Comparison of ENCODE assay signal across 11 mouse cellular contexts in genomic region chrX:163761435-163761828, GRCm38 (mm10). TPM values are rescaled to one million over a fixed set of nuclear protein-coding genes. Genes with fewer than 3 reads are reported as not detected.
DNase-seq lines count a peak whose midpoint lies in the region; ATAC-seq lines count a peak whose summit lies in the region.
"Had no signal": no experiment of that assay in that cellular context is flagged by ENCODE, and none has a peak within 500 bp of the region (broad histone marks: within the 10 kb centered on the region; RNA-seq: fewer than 3 reads in every experiment).

No protein-coding gene starts in this region.

- peak overlapping the region; percentile 33 for H3K4me3 ChIP-seq in kidney, embryonic 14.5 days (ENCODE audit: low read length)
- H3K4me3 ChIP-seq in embryonic facial prominence, embryonic 13.5 days: peak overlapping the region; percentile 40
- peak overlapping the region; percentile 33 for H3K4me3 ChIP-seq in intestine, embryonic 14.5 days (ENCODE audit: low read depth, low read length)
- H3K4me3 ChIP-seq in midbrain, embryonic 16.5 days (ENCODE audit: low read depth, low read length): peak overlapping the region; percentile 43

- ATAC-seq in kidney, embryonic 14.5 days (ENCODE audit: low FRiP score, low TSS enrichment): no peak; the same call in 1 of the 2 replicates
- no peak for ATAC-seq in embryonic facial prominence, embryonic 13.5 days (ENCODE audit: insufficient number of reproducible peaks, insufficient read depth, low FRiP score, low TSS enrichment, low read depth)
- ATAC-seq in intestine, embryonic 14.5 days (replicated peaks; ENCODE audit: low FRiP score, low TSS enrichment, low read depth): no peak
- peak; percentile 57 for ATAC-seq in midbrain, embryonic 16.5 days
- ATAC-seq in CD4-positive, CD25-positive, alpha-beta regulatory T cell, adult 4 months: no peak

- no peak overlapping the region for H3K27ac ChIP-seq in kidney, embryonic 14.5 days (ENCODE audit: low read depth, low read length)
- no peak overlapping the region for H3K27ac ChIP-seq in embryonic facial prominence, embryonic 13.5 days
- H3K27ac ChIP-seq in intestine, embryonic 14.5 days (ENCODE audit: low read depth): no peak overlapping the region
- H3K27ac ChIP-seq in midbrain, embryonic 16.5 days (ENCODE audit: low read length): no peak overlapping the region

- H3K9me3 ChIP-seq in kidney, embryonic 14.5 days (ENCODE audit: control insufficient read depth, low read length): no peaks in the 10 kb centered on the region
- no peaks in the 10 kb centered on the region for H3K9me3 ChIP-seq in embryonic facial prominence, embryonic 13.5 days
- H3K9me3 ChIP-seq in intestine, embryonic 14.5 days (ENCODE audit: control insufficient read depth, low read length): no peaks in the 10 kb centered on the region
- no peaks in the 10 kb centered on the region for H3K9me3 ChIP-seq in midbrain, embryonic 16.5 days (replicated peaks; ENCODE audit: control insufficient read depth, low read length, poor library complexity, severe bottlenecking)

- no peak for DNase-seq in kidney, postnatal 10 days
- no peak for DNase-seq in intestine, embryonic 14.5 days (ENCODE audit: low spot score)
- no peak for DNase-seq in left cerebral cortex, adult 18-20 months (ENCODE audit: low spot score in 2 of 2)
- no peak for DNase-seq in adrenal gland, adult 2 months

- WGBS in kidney, embryonic 14.5 days: 35% methylated on average over 10 of the region's 10 CpGs
- 27% methylated on average over 10 of the region's 10 CpGs for WGBS in embryonic facial prominence, embryonic 13.5 days
- WGBS in intestine, embryonic 14.5 days: 27% methylated on average over 10 of the region's 10 CpGs
- WGBS in midbrain, embryonic 16.5 days: 27% methylated on average over 10 of the region's 10 CpGs

- peaks cover 12% of the 10 kb centered on the region for H3K27me3 ChIP-seq in kidney, embryonic 14.5 days (ENCODE audit: control insufficient read depth, insufficient read depth, low read length)
- peaks cover 65% of the 10 kb centered on the region for H3K27me3 ChIP-seq in embryonic facial prominence, embryonic 13.5 days
- H3K27me3 ChIP-seq in intestine, embryonic 14.5 days (replicated peaks; ENCODE audit: control insufficient read depth, insufficient read depth, low read length): peaks cover 19% of the 10 kb centered on the region
- peaks cover 4% of the 10 kb centered on the region for H3K27me3 ChIP-seq in midbrain, embryonic 16.5 days (ENCODE audit: control insufficient read depth, insufficient read depth, low read depth, low read length)

- peak overlapping the region; percentile 62 for H3K4me2 ChIP-seq in kidney, embryonic 14.5 days (replicated peaks; ENCODE audit: low read depth, low read length)
- H3K4me2 ChIP-seq in embryonic facial prominence, embryonic 13.5 days: peak overlapping the region; percentile 69
- peak overlapping the region; percentile 54 for H3K4me2 ChIP-seq in intestine, embryonic 14.5 days (ENCODE audit: low read length)
- H3K4me2 ChIP-seq in midbrain, embryonic 16.5 days (ENCODE audit: low read length): peak overlapping the region; percentile 62

- H3K36me3 ChIP-seq in kidney, embryonic 14.5 days (ENCODE audit: control insufficient read depth, insufficient read depth, low read length): no peaks in the 10 kb centered on the region
- H3K36me3 ChIP-seq in embryonic facial prominence, embryonic 13.5 days: no peaks in the 10 kb centered on the region
- no peaks in the 10 kb centered on the region for H3K36me3 ChIP-seq in intestine, embryonic 14.5 days (ENCODE audit: control insufficient read depth, insufficient read depth, low read length)
- H3K36me3 ChIP-seq in midbrain, embryonic 16.5 days (ENCODE audit: control insufficient read depth, insufficient read depth, low read length): no peaks in the 10 kb centered on the region

- H3K4me1 ChIP-seq in kidney, embryonic 14.5 days (ENCODE audit: control insufficient read depth, insufficient read depth, low read length): no peaks in the 10 kb centered on the region
- H3K4me1 ChIP-seq in embryonic facial prominence, embryonic 13.5 days: no peaks in the 10 kb centered on the region
- no peaks in the 10 kb centered on the region for H3K4me1 ChIP-seq in intestine, embryonic 14.5 days (replicated peaks; ENCODE audit: control insufficient read depth, insufficient read depth, low read length)
- no peaks in the 10 kb centered on the region for H3K4me1 ChIP-seq in midbrain, embryonic 16.5 days (ENCODE audit: control insufficient read depth, insufficient read depth, low read length)

- no peak overlapping the region for H3K9ac ChIP-seq in kidney, embryonic 14.5 days (ENCODE audit: low read depth, low read length)
- no peak overlapping the region for H3K9ac ChIP-seq in embryonic facial prominence, embryonic 13.5 days
- H3K9ac ChIP-seq in intestine, embryonic 14.5 days (ENCODE audit: low read length): no peak overlapping the region
- no peak overlapping the region for H3K9ac ChIP-seq in midbrain, embryonic 16.5 days (ENCODE audit: low read depth, low read length)

RNA-seq across cellular contexts. Expression of gene Rnf138rt1, which starts 0.3 kb away (rescaled TPM):
- polyA plus RNA-seq in kidney, embryonic 14.5 days (2014; fragmentation: Nextera tagmentation; extraction: Ambion mirVana): 0.16 TPM in 1 of 2 replicates, not detected in the other
- polyA plus RNA-seq in embryonic facial prominence, embryonic 13.5 days (2015; fragmentation: Nextera tagmentation; extraction: Ambion mirVana): 0.22 and 0.35 TPM in 2 replicates
- 0.20 TPM in 1 of 2 replicates, not detected in the other for polyA plus RNA-seq in intestine, embryonic 14.5 days (2014; fragmentation: Nextera tagmentation; extraction: Ambion mirVana)
- 6.0 and 7.4 TPM in 2 replicates for polyA plus RNA-seq in midbrain, embryonic 16.5 days (2015; fragmentation: Nextera tagmentation; extraction: Ambion mirVana)
- polyA plus RNA-seq in CD4-positive, CD25-positive, alpha-beta regulatory T cell, adult 4 months (2017; shearing (Covaris generic)): not detected
- total RNA-seq in left cerebral cortex, adult 18-20 months (2021): under 1 TPM; 0.51 to 0.56 TPM
- total RNA-seq in adrenal gland, adult 2 months (2021): under 1 TPM; 0.66 to 0.72 TPM
- 0.35 and 0.49 TPM in 2 replicates for polyA plus RNA-seq in adrenal gland, adult 2 months (2012; rRNA removed)
- total RNA-seq: ES-E14; gastrocnemius, postnatal 14 days had no signal
- polyA plus RNA-seq: spleen, adult 2 months had no signal
